Mouse (Mus musculus) midbrain, postnatal 0 days (tissue): ENCODE measurements at regions not wholly inside any gene's neighbourhood (a gene's known extent, or its start where the extent isn't known, plus 50 kb on each side); places are given as distances from the start of the nearest gene placed in this dataset.

Experiments
- ATAC-seq: fragments of 200-750 bp; cut with Nextera tagmentation; 2 replicates; pipeline ENCODE4 v1.8.0; 2017; ENCODE audit warnings: moderate number of reproducible peaks, mild to moderate bottlenecking, moderate TSS enrichment, moderate library complexity; ENCODE audit not compliant: low FRiP score
- DNase-seq: peaks from one replicate; pipeline ENCODE4 v3.0.0-alpha.2; 2015; ENCODE audit warnings: low spot score
- H3K27ac ChIP-seq: fragments of 300-500 bp; sonication (generic); 2 replicates; pipeline ENCODE4 v1.5.1; 2014; ENCODE audit warnings: low read depth, mild to moderate bottlenecking, low read length, mixed read lengths
- H3K27me3 ChIP-seq: fragments of 300-500 bp; sonication (generic); 2 replicates; pipeline ENCODE4 v1.6.1; 2014; ENCODE audit warnings: low read length, control low read depth, mixed read lengths; ENCODE audit not compliant: insufficient read depth
- H3K36me3 ChIP-seq: fragments of 300-500 bp; sonication (generic); 2 replicates; pipeline ENCODE4 v1.6.1; 2014; ENCODE audit warnings: low read length, control low read depth, mixed read lengths; ENCODE audit not compliant: insufficient read depth
- H3K4me1 ChIP-seq: fragments of 300-500 bp; sonication (generic); 2 replicates; pipeline ENCODE4 v1.6.1; 2014; ENCODE audit warnings: mild to moderate bottlenecking, control low read depth, antibody characterized with exemption, low read length, mixed read lengths; ENCODE audit not compliant: insufficient read depth
- H3K4me2 ChIP-seq: fragments of 300-500 bp; sonication (generic); 2 replicates; pipeline ENCODE4 v1.6.1; 2014; ENCODE audit warnings: low read depth, mild to moderate bottlenecking, low read length, mixed read lengths; ENCODE audit not compliant: poor library complexity, severe bottlenecking
- H3K4me3 ChIP-seq: fragments of 300-500 bp; sonication (generic); 2 replicates; pipeline ENCODE4 v1.5.1; 2014; ENCODE audit warnings: low read depth, mild to moderate bottlenecking, low read length, moderate library complexity
- H3K9ac ChIP-seq: fragments of 300-500 bp; sonication (generic); replicated peaks from 2 replicates; pipeline ENCODE4 v1.6.1; 2014; ENCODE audit warnings: mild to moderate bottlenecking, low read length, moderate library complexity, mixed read lengths; ENCODE audit not compliant: poor library complexity, severe bottlenecking
- H3K9me3 ChIP-seq: fragments of 300-500 bp; sonication (generic); 2 replicates; pipeline ENCODE4 v1.6.1; 2016; ENCODE audit warnings: low read length, control low read depth
- CTCF ChIP-seq: IDR thresholded peaks from 2 replicates; pipeline ENCODE4 v1.5.1; 2016; ENCODE audit warnings: antibody characterized with exemption, mild to moderate bottlenecking
- WGBS: fragments of 180-500 bp; shearing (Covaris S2); extraction: QIAGEN DNeasy Blood & Tissue Kit; methylation state at CpG from one replicate; pipeline ENCODE4 v1.1.7; 2014; 5-methylcytosine and 5-hydroxymethylcytosine counted together

DNA sequence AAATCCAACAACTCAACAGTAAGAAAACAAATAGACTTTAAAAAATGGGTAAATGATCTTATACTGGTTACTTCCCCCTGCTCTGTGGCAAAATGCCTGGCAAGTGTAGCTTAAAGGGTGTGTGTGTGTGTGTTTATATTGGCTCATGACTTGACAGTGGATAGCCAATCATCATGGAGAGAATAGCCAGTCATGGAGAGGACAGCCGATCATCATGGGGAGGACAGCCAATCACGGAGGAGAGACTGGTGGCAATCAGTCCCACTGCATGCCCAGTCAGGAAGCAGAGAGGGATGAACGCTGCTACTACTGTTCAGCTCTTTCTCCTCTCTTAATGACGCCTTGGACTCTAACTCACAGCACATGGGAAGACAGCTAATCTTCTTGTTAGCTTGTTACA is 96.3 kb upstream of the Zfp366 start:
- no peak overlapping the region for H3K4me2 ChIP-seq
- DNase-seq (no peak), ATAC-seq (no peak)
- no peak overlapping the region for H3K9ac ChIP-seq
- no peak overlapping the region for H3K27ac ChIP-seq
- H3K27me3 ChIP-seq = no peaks in the 10 kb centered on the region
- no peak overlapping the region for H3K4me3 ChIP-seq
- H3K36me3 ChIP-seq = no peaks in the 10 kb centered on the region
- 90% methylated on average over 4 of the region's 4 CpGs for WGBS
- no peaks in the 10 kb centered on the region for H3K4me1 ChIP-seq
- no peaks in the 10 kb centered on the region for H3K9me3 ChIP-seq
- no peak for TF ChIP-seq CTCF

- DNase-seq (no peak), ATAC-seq (no peak)
- WGBS = 95% methylated on average over 8 of the region's 8 CpGs
- no peaks in the 10 kb centered on the region for H3K36me3 ChIP-seq
- no peaks in the 10 kb centered on the region for H3K9me3 ChIP-seq
- no peaks in the 10 kb centered on the region for H3K4me1 ChIP-seq
- no peaks in the 10 kb centered on the region for H3K27me3 ChIP-seq
- H3K4me3 ChIP-seq = no peak overlapping the region
- no peak overlapping the region for H3K27ac ChIP-seq
- TF ChIP-seq CTCF = no peak
- H3K9ac ChIP-seq = no peak overlapping the region
- H3K4me2 ChIP-seq = no peak overlapping the region
Measured at GRCm38 (mm10) chr13:99079331-99079761, 95.0 kb upstream of the 1700024P04Rik start.

- 86% methylated on average over 10 of the region's 10 CpGs for WGBS
- Histone ChIP-seq H3K27ac (no peak overlapping the region), H3K27me3 (no peaks in the 10 kb centered on the region), H3K4me3 (no peak overlapping the region), H3K36me3 (no peaks in the 10 kb centered on the region), H3K9me3 (no peaks in the 10 kb centered on the region), H3K4me2 (no peak overlapping the region), H3K9ac (no peak overlapping the region), H3K4me1 (no peaks in the 10 kb centered on the region)
- TF ChIP-seq CTCF = no peak
- ATAC-seq = no peak
- DNase-seq = no peak
Measured at GRCm38 (mm10) chr13:99078643-99079042, 94.3 kb upstream of the 1700024P04Rik start.

GRCm38 (mm10) chr13:99077039-99077749 is 92.8 kb upstream of the 1700024P04Rik start:
- H3K9ac ChIP-seq = no peak overlapping the region
- H3K9me3 ChIP-seq = no peaks in the 10 kb centered on the region
- ATAC-seq (no peak), DNase-seq (no peak)
- no peaks in the 10 kb centered on the region for H3K36me3 ChIP-seq
- WGBS = 63% methylated on average over 6 of the region's 6 CpGs
- no peak overlapping the region for H3K4me3 ChIP-seq
- H3K4me2 ChIP-seq = no peak overlapping the region
- no peak for TF ChIP-seq CTCF
- H3K27ac ChIP-seq = no peak overlapping the region
- no peaks in the 10 kb centered on the region for H3K4me1 ChIP-seq
- no peaks in the 10 kb centered on the region for H3K27me3 ChIP-seq

DNA sequence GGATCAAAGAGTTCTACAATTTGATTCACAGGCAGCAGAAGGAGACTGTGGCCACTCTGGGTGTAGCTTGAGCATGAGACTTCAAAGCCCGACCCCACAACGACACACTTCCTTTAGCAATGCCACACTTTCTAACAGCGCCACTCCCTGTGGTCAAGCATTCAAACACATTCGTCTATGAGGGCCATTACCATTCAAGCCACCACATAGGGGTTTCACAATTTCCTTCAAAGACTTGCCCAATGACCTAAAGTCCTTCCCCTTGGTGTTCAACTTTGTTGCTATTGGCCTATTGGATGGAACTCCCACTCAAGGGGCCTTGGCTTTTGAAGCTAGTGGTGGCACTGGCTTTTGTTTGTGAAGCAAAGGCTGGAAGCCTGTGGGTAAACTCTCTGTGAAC is 91.1 kb upstream of the 1700024P04Rik start:
- Histone ChIP-seq H3K36me3 (no peaks in the 10 kb centered on the region), H3K4me3 (no peak overlapping the region), H3K9me3 (no peaks in the 10 kb centered on the region), H3K27ac (no peak overlapping the region), H3K27me3 (no peaks in the 10 kb centered on the region), H3K9ac (no peak overlapping the region), H3K4me1 (no peaks in the 10 kb centered on the region), H3K4me2 (no peak overlapping the region)
- 84% methylated on average over 4 of the region's 4 CpGs for WGBS
- no peak for TF ChIP-seq CTCF
- no peak for DNase-seq
- no peak for ATAC-seq

- Histone ChIP-seq H3K27me3 (no peaks in the 10 kb centered on the region), H3K4me3 (no peak overlapping the region), H3K4me1 (no peaks in the 10 kb centered on the region; the same call in 1 of the 2 replicates), H3K9me3 (no peaks in the 10 kb centered on the region), H3K36me3 (no peaks in the 10 kb centered on the region), H3K4me2 (no peak overlapping the region), H3K27ac (no peak overlapping the region), H3K9ac (no peak overlapping the region)
- ATAC-seq (no peak), DNase-seq (peak; percentile 43)
- WGBS = 81% methylated on average over 8 of the region's 8 CpGs
- TF ChIP-seq CTCF = no peak
Measured at GRCm38 (mm10) chr13:99071821-99072414, 87.6 kb upstream of the 1700024P04Rik start.
